Mouse (Mus musculus): ENCODE data around the gene Gm14744. TPM values are rescaled to one million over a fixed set of nuclear protein-coding genes. Genes with fewer than 3 reads are reported as not detected.
"Not testable (repeated sequence)": the region's sequence is repeated elsewhere in the genome, so short reads cannot be mapped to it uniquely, and the experiment has no call there.

Gene Gm14744
- not detected for total RNA-seq (2022)

DNA sequence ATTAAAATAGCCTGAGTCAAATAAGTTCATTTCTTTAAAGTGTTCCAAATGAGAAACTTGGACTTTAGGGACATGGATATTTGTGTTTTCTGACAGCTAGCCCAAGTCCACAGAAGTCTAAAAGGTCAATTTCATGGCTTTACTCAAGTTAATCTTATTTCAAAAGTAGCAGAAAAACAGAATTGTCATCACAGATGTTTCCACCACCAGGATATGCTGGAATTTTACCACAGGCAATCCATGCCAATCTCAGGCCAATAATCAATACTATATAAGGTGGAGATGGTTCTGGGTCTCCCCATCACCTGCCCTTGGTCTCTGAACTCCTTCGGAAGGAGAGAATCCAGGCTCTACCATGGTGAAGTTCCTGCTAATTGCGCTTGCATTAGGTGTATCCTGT, at the start of gene Gm14744:
Gm14744 (plus strand) TSS at position 301 of the 400 bp plus-strand sequence.
- not testable (repeated sequence) for DNase-seq (ENCODE audit: low spot score)

DNA sequence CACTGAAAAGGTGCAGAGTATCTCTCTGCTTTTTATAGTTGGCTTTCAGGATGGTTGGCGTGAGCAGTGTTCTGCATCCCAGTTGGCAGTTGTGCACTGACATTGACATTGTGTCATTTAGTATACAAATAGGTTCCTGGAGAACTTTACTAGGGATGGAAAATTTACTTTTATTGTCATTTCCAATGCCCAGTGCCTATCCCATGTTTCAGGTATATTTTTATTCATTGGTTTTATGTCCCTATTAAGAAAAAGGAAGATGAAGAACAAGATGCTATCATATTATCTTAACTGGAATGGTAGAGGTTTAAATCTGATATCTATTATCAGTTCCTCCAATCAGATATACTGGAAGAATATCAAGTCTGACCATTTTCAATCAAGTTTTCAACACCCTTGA, 11.0 kb upstream of the Gm14744 start, which contains the start of gene Pbsn:
Pbsn (minus strand) TSS at position 101 of the 400 bp plus-strand sequence.
- no peak for DNase-seq (ENCODE audit: low spot score)

DNA sequence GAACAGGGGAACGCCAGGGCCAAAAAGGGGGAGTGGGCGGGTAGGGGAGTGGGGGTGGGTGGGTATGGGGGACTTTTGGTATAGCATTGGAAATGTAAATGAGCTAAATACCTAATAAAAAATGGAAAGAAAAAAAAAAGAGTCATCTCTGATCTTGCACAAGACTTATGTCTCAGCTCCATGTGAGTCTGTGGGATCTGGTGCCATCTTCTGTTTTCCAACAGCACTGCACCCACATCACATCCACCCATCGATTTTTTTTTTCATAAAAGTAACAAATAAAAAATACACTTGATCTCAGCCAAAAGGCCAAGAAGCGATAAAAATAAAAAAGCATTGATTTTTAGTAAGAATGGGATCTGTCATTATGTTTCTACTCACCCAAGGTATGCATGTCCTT, 15.5 kb downstream of the Gm14744 start:
- DNase-seq (ENCODE audit: low spot score) = not testable (repeated sequence)

Other genes starting within 250 kb of the Gm14744 start
- gene Prkx, start 68.5 kb upstream of the Gm14744 start, total RNA-seq (2022) = 10 to 100 TPM; 11.6 to 15.6 (median 14.5) TPM
- gene Pbsn, start 11.1 kb upstream of the Gm14744 start, total RNA-seq (2022) = not detected
- gene 5430402E10Rik, start 60.3 kb downstream of the Gm14744 start, total RNA-seq (2022) = not detected
- gene Obp1a, start 226.6 kb downstream of the Gm14744 start, total RNA-seq (2022) = not detected